Mouse (Mus musculus) ES-E14 (cell line): Measurements from ENCODE around the gene Thbs1.

Source experiments
- CHD2 ChIP-seq: IDR thresholded peaks from 2 replicates; pipeline ENCODE4 v1.6.1; 2014; ENCODE audit warnings: mild to moderate bottlenecking, low read depth, low read length, inconsistent platforms
- HCFC1 ChIP-seq: IDR thresholded peaks from 2 replicates; pipeline ENCODE4 v1.6.1; 2012; ENCODE audit warnings: low read length, inconsistent platforms, borderline replicate concordance; ENCODE audit not compliant: insufficient read depth
- ZC3H11A ChIP-seq: IDR thresholded peaks from 2 replicates; pipeline ENCODE4 v1.6.1; 2012; ENCODE audit warnings: low read depth, mild to moderate bottlenecking, inconsistent platforms, low read length, borderline replicate concordance

GRCm38 (mm10) chr2:118125943-118126470, 14.3 kb downstream of the Thbs1 start:
- TF ChIP-seq CHD2 (no peak), HCFC1 (no peak), ZC3H11A (no peak)
